In genomic region chr15:62043617-62044392, GRCm38 (mm10) we compare ENCODE assay signal across 9 mouse cellular contexts.
DNase-seq lines count a peak whose midpoint lies in the region; ATAC-seq and TF ChIP-seq lines count a peak whose summit lies in the region.
"Had no signal": no experiment of that assay in that cellular context is flagged by ENCODE, and none has a peak within 500 bp of the region (broad histone marks: within the 10 kb centered on the region; RNA-seq: fewer than 3 reads in every experiment).

No protein-coding gene starts in this region.

- H3K9ac ChIP-seq in intestine, embryonic 16.5 days (ENCODE audit: low read depth, low read length): no peak overlapping the region
- H3K9ac ChIP-seq in intestine, postnatal 0 days (ENCODE audit: low read depth, low read length): no peak overlapping the region
- peak overlapping the region; percentile 93; the same call in 1 of the 2 replicates for H3K9ac ChIP-seq in CH12.LX (ENCODE audit: insufficient read depth, low read depth)
- H3K9ac ChIP-seq in kidney, embryonic 14.5 days (ENCODE audit: low read depth, low read length): no peak overlapping the region
- no peak overlapping the region for H3K9ac ChIP-seq in stomach, embryonic 16.5 days (ENCODE audit: low read length)
- H3K9ac ChIP-seq: neural tube, embryonic 13.5 days had no signal

- TF ChIP-seq RAD21 in CH12.LX (IDR thresholded peaks at IDR 0.05; ENCODE audit: low read depth, low read length): no peak

- no peak overlapping the region for H3K4me3 ChIP-seq in intestine, embryonic 16.5 days (ENCODE audit: low read length)
- H3K4me3 ChIP-seq in intestine, postnatal 0 days (ENCODE audit: low read depth, low read length): no peak overlapping the region
- peak overlapping the region; percentile 57 to 97 (median 64) for H3K4me3 ChIP-seq in CH12.LX (replicated peaks in 1 of 3; ENCODE audit: low read depth in 2 of 3, low read length in 2 of 3, poor library complexity in 1 of 3)
- no peak overlapping the region for H3K4me3 ChIP-seq in kidney, embryonic 14.5 days (ENCODE audit: low read length)
- no peak overlapping the region for H3K4me3 ChIP-seq in stomach, embryonic 16.5 days (replicated peaks; ENCODE audit: low read length)
- no peak overlapping the region for H3K4me3 ChIP-seq in midbrain, embryonic 10.5 days
- H3K4me3 ChIP-seq: neural tube, embryonic 13.5 days had no signal

- TF ChIP-seq CTCF in intestine, postnatal 0 days (IDR thresholded peaks at IDR 0.05; ENCODE audit: low read depth): no peak
- TF ChIP-seq CTCF in CH12.LX (conservative IDR thresholded peaks at IDR 0.05 in 1 of 2, IDR thresholded peaks at IDR 0.05 in 1 of 2; ENCODE audit: low read depth in 2 of 2, low read length in 2 of 2): no peak

- dilution Hi-C loops in CH12.LX (cut with MboI; ENCODE audit: extremely low pct_ligation_motif_present, extremely low pct_unique_long_range_greater_than_20kb, low sequenced_read_pairs): no loop called here

- peaks cover 3% of the 10 kb centered on the region; the same call in 1 of the 2 replicates for H3K4me1 ChIP-seq in intestine, embryonic 16.5 days (ENCODE audit: control insufficient read depth, insufficient read depth, low read length)
- no peaks in the 10 kb centered on the region for H3K4me1 ChIP-seq in intestine, postnatal 0 days (replicated peaks; ENCODE audit: control insufficient read depth, insufficient read depth, low read length)
- peaks cover 26 to 60% of the 10 kb centered on the region in 2 experiments for H3K4me1 ChIP-seq in CH12.LX (ENCODE audit: control insufficient read depth in 1 of 2, insufficient read depth in 2 of 2)
- H3K4me1 ChIP-seq in kidney, embryonic 14.5 days (ENCODE audit: control insufficient read depth, insufficient read depth, low read length): peaks cover 20% of the 10 kb centered on the region
- peaks cover 7% of the 10 kb centered on the region; the same call in 1 of the 2 replicates for H3K4me1 ChIP-seq in stomach, embryonic 16.5 days (ENCODE audit: control insufficient read depth, insufficient read depth, low read length)
- peaks cover 7% of the 10 kb centered on the region for H3K4me1 ChIP-seq in midbrain, embryonic 10.5 days
- H3K4me1 ChIP-seq: neural tube, embryonic 13.5 days had no signal

- peak; percentile 41 for ATAC-seq in intestine, embryonic 16.5 days
- no peak for ATAC-seq in intestine, postnatal 0 days
- ATAC-seq in kidney, embryonic 14.5 days (ENCODE audit: low FRiP score, low TSS enrichment): peak; percentile 62
- ATAC-seq in stomach, embryonic 16.5 days (ENCODE audit: insufficient read depth, low FRiP score): peak; percentile 37; the same call in 1 of the 2 replicates
- ATAC-seq in megakaryocyte-erythroid progenitor cell, adult 5-6 weeks (replicated peaks; ENCODE audit: low FRiP score, low TSS enrichment, poor library complexity, severe bottlenecking): no peak

- H3K36me3 ChIP-seq in intestine, embryonic 16.5 days (ENCODE audit: control insufficient read depth, insufficient read depth, low read length): no peaks in the 10 kb centered on the region
- H3K36me3 ChIP-seq in intestine, postnatal 0 days (ENCODE audit: control insufficient read depth, insufficient read depth): no peaks in the 10 kb centered on the region
- H3K36me3 ChIP-seq in CH12.LX (replicated peaks in 1 of 2; ENCODE audit: control insufficient read depth in 1 of 2, insufficient read depth in 1 of 2, low read length in 1 of 2): peaks cover 29 to 78% of the 10 kb centered on the region in 2 experiments
- H3K36me3 ChIP-seq in kidney, embryonic 14.5 days (ENCODE audit: control insufficient read depth, insufficient read depth, low read length): no peaks in the 10 kb centered on the region
- no peaks in the 10 kb centered on the region for H3K36me3 ChIP-seq in stomach, embryonic 16.5 days (ENCODE audit: control insufficient read depth, insufficient read depth, low read length)
- no peaks in the 10 kb centered on the region for H3K36me3 ChIP-seq in midbrain, embryonic 10.5 days
- H3K36me3 ChIP-seq: neural tube, embryonic 13.5 days had no signal

- H3K27me3 ChIP-seq in intestine, embryonic 16.5 days (replicated peaks; ENCODE audit: control insufficient read depth, insufficient read depth, low read length): no peaks in the 10 kb centered on the region
- H3K27me3 ChIP-seq in intestine, postnatal 0 days (replicated peaks; ENCODE audit: control insufficient read depth, insufficient read depth, low read length): no peaks in the 10 kb centered on the region
- no peaks in the 10 kb centered on the region for H3K27me3 ChIP-seq in CH12.LX (replicated peaks)
- H3K27me3 ChIP-seq in kidney, embryonic 14.5 days (ENCODE audit: control insufficient read depth, insufficient read depth, low read length): no peaks in the 10 kb centered on the region
- no peaks in the 10 kb centered on the region for H3K27me3 ChIP-seq in stomach, embryonic 16.5 days (ENCODE audit: control insufficient read depth, insufficient read depth, low read length)
- peaks cover 5% of the 10 kb centered on the region for H3K27me3 ChIP-seq in midbrain, embryonic 10.5 days (ENCODE audit: low read depth, poor library complexity, severe bottlenecking)
- H3K27me3 ChIP-seq: neural tube, embryonic 13.5 days had no signal

- no peak overlapping the region for H3K4me2 ChIP-seq in intestine, embryonic 16.5 days (ENCODE audit: low read depth, low read length)
- no peak overlapping the region for H3K4me2 ChIP-seq in intestine, postnatal 0 days (replicated peaks; ENCODE audit: low read depth)
- H3K4me2 ChIP-seq in CH12.LX (ENCODE audit: insufficient read depth, low read depth, poor library complexity, severe bottlenecking): peak overlapping the region; percentile 96
- H3K4me2 ChIP-seq in kidney, embryonic 14.5 days (replicated peaks; ENCODE audit: low read depth, low read length): no peak overlapping the region
- H3K4me2 ChIP-seq in stomach, embryonic 16.5 days (ENCODE audit: low read depth, low read length): no peak overlapping the region
- H3K4me2 ChIP-seq: neural tube, embryonic 13.5 days had no signal

- DNase-seq in CH12.LX (ENCODE audit: extremely low read depth): peak; percentile 85
- DNase-seq in adrenal gland, postnatal 36 days: peak; percentile 71 to 72
- DNase-seq in midbrain, embryonic 10.5 days (ENCODE audit: low spot score): no peak

- H3K79me2 ChIP-seq in CH12.LX (replicated peaks; ENCODE audit: control insufficient read depth, extremely low read depth, insufficient read depth, poor library complexity, severe bottlenecking): peaks cover 96% of the 10 kb centered on the region

- no peak overlapping the region for H3K27ac ChIP-seq in intestine, embryonic 16.5 days (ENCODE audit: low read length)
- no peak overlapping the region for H3K27ac ChIP-seq in intestine, postnatal 0 days (ENCODE audit: low read depth, low read length)
- peak overlapping the region; percentile 70 for H3K27ac ChIP-seq in CH12.LX (ENCODE audit: insufficient read depth, low read depth)
- peak overlapping the region; percentile 59; the same call in 1 of the 2 replicates for H3K27ac ChIP-seq in kidney, embryonic 14.5 days (ENCODE audit: low read depth, low read length)
- H3K27ac ChIP-seq in stomach, embryonic 16.5 days (ENCODE audit: low read length): no peak overlapping the region
- no peak overlapping the region for H3K27ac ChIP-seq in midbrain, embryonic 10.5 days (replicated peaks)
- H3K27ac ChIP-seq: neural tube, embryonic 13.5 days had no signal

- TF ChIP-seq EP300 in CH12.LX (IDR thresholded peaks at IDR 0.05; ENCODE audit: low read length): no peak

- whole genome bisulfite sequencing in intestine, embryonic 16.5 days: 76% methylated on average over 20 of the region's 20 CpGs
- 74% methylated on average over 20 of the region's 20 CpGs for WGBS in intestine, postnatal 0 days
- WGBS in kidney, embryonic 14.5 days: 73% methylated on average over 20 of the region's 20 CpGs
- 70% methylated on average over 20 of the region's 20 CpGs for WGBS in stomach, embryonic 16.5 days
- 87% methylated on average over 20 of the region's 20 CpGs for WGBS in midbrain, embryonic 10.5 days

- TF ChIP-seq POLR2A in CH12.LX (IDR thresholded peaks at IDR 0.05; ENCODE audit: low read depth, low read length): peak; percentile 4; the same call in 1 of the 2 replicates

- in situ Hi-C loops in CH12.LX (cut with MboI; ENCODE audit: low pct_ligation_motif_present, low pct_unique_long_range_greater_than_20kb, low sequenced_read_pairs): no loop called here

- H3K9me3 ChIP-seq in intestine, embryonic 16.5 days (ENCODE audit: control insufficient read depth, low read length): no peaks in the 10 kb centered on the region
- H3K9me3 ChIP-seq in intestine, postnatal 0 days (ENCODE audit: control insufficient read depth): no peaks in the 10 kb centered on the region
- no peaks in the 10 kb centered on the region for H3K9me3 ChIP-seq in CH12.LX (replicated peaks; ENCODE audit: low read length)
- H3K9me3 ChIP-seq in kidney, embryonic 14.5 days (ENCODE audit: control insufficient read depth, low read length): no peaks in the 10 kb centered on the region
- no peaks in the 10 kb centered on the region for H3K9me3 ChIP-seq in stomach, embryonic 16.5 days (replicated peaks; ENCODE audit: control insufficient read depth, low read length)
- no peaks in the 10 kb centered on the region for H3K9me3 ChIP-seq in midbrain, embryonic 10.5 days (replicated peaks)
- H3K9me3 ChIP-seq: neural tube, embryonic 13.5 days had no signal

TF ChIP-seq in CH12.LX, 34 proteins besides CTCF, POLR2A, EP300 and RAD21:
- TF ChIP-seq USF1 (IDR thresholded peaks at IDR 0.05; ENCODE audit: low read depth, low read length) (peak; percentile 12; the same call in 1 of the 2 replicates), JUND (conservative IDR thresholded peaks at IDR 0.05; ENCODE audit: low read depth, low read length) (0 out of 2 replicates have a peak, but pooled peaks have one; percentile 18), ELF1 (IDR thresholded peaks at IDR 0.05; ENCODE audit: low read depth, low read length) (peak; percentile 25; the same call in 1 of the 2 replicates), CHD1 (IDR thresholded peaks at IDR 0.05; ENCODE audit: low read depth, low read length) (no peak), MXI1 (IDR thresholded peaks at IDR 0.05; ENCODE audit: low read depth, low read length) (peak; percentile 99), MYC (IDR thresholded peaks at IDR 0.05; ENCODE audit: low read depth, low read length) (peak; percentile 97), BHLHE40 (IDR thresholded peaks at IDR 0.05; ENCODE audit: low read depth, low read length) (peak; percentile 91), HCFC1 (IDR thresholded peaks at IDR 0.05; ENCODE audit: low read depth, low read length) (peak; percentile 54; the same call in 1 of the 2 replicates), SIN3A (IDR thresholded peaks at IDR 0.05; ENCODE audit: low read length) (peak; percentile 71; the same call in 1 of the 2 replicates), NRF1 (IDR thresholded peaks at IDR 0.05; ENCODE audit: low read depth, low read length) (no peak), MAX (IDR thresholded peaks at IDR 0.05; ENCODE audit: low read length) (peak; percentile 97), ETS1 (conservative IDR thresholded peaks at IDR 0.05; ENCODE audit: low read depth, low read length) (peak; percentile 29), MAZ (IDR thresholded peaks at IDR 0.05; ENCODE audit: low read depth, low read length) (no peak)

Comparison
In these comparisons a context has a peak if more than half of its experiments do, and no peak if none do; other contexts are left out.
1. ATAC-seq: peak in intestine, embryonic 16.5 days (single experiment), kidney, embryonic 14.5 days (single experiment) and stomach, embryonic 16.5 days (single experiment); none in intestine, postnatal 0 days (single experiment) and megakaryocyte-erythroid progenitor cell, adult 5-6 weeks (single experiment).
2. H3K27ac ChIP-seq: peak in CH12.LX (single experiment) and kidney, embryonic 14.5 days (single experiment); none in intestine, embryonic 16.5 days (single experiment), intestine, postnatal 0 days (single experiment), stomach, embryonic 16.5 days (single experiment) and midbrain, embryonic 10.5 days (single experiment).
3. H3K4me3 ChIP-seq: peak in CH12.LX (3 of 3); none in intestine, embryonic 16.5 days (single experiment), intestine, postnatal 0 days (single experiment), kidney, embryonic 14.5 days (single experiment), stomach, embryonic 16.5 days (single experiment) and midbrain, embryonic 10.5 days (single experiment).